Mouse (Mus musculus) megakaryocyte, adult 5-6 weeks (primary cell): ENCODE data around the gene Tfap4. TPM values are rescaled to one million over a fixed set of nuclear protein-coding genes. Genes with fewer than 3 reads are reported as not detected.

Source experiments
- total RNA-seq, 2 experiments: library from RNA; stranded (forward) in 1 of 2; stranded (reverse) in 1 of 2; fragments of 153-499, 151-499 nt in 1 of 2; fragments of 221-1000, 200-1000 nt in 1 of 2; gene quantifications; 2 replicates each; pipeline versions ENCODE4 v1.2.3 to v1.2.4; 2015 to 2017

Gene Tfap4
- total RNA-seq, 2 experiments from 2014 or later: 10.1 to 12.8 TPM

Other genes starting within 250 kb of the Tfap4 start
- gene Adcy9, start 139.4 kb downstream of the Tfap4 start, total RNA-seq (2015): 2.1 and 3.0 TPM in 2 replicates
- gene Adcy9, start 139.4 kb downstream of the Tfap4 start, total RNA-seq (2017): 2.3 and 3.8 TPM in 2 replicates
- 2.9 and 3.1 TPM in 2 replicates for gene Srl, start 18.0 kb downstream of the Tfap4 start, total RNA-seq (2015)
- gene Srl, start 18.0 kb downstream of the Tfap4 start, total RNA-seq (2017): 1.8 and 10.9 TPM in 2 replicates
- gene Glis2, start 34.9 kb upstream of the Tfap4 start, total RNA-seq (2015): 0.80 TPM in 2 replicates
- gene Glis2, start 34.9 kb upstream of the Tfap4 start, total RNA-seq (2017): 0.28 and 0.51 TPM in 2 replicates
- gene Pam16, start 65.1 kb upstream of the Tfap4 start, total RNA-seq (2015): 30.8 and 42.8 TPM in 2 replicates
- gene Pam16, start 65.1 kb upstream of the Tfap4 start, total RNA-seq (2017): 18.1 and 24.3 TPM in 2 replicates
- not detected in 2 replicates for gene Vasn, start 80.1 kb upstream of the Tfap4 start, total RNA-seq (2015)
- gene Vasn, start 80.1 kb upstream of the Tfap4 start, total RNA-seq (2017): 0.12 TPM in 1 of 2 replicates, not detected in the other
- gene Dnaja3, start 80.1 kb upstream of the Tfap4 start, total RNA-seq (2015): 10.1 and 11.9 TPM in 2 replicates
- gene Dnaja3, start 80.1 kb upstream of the Tfap4 start, total RNA-seq (2017): 26.1 and 27.8 TPM in 2 replicates
- gene Coro7, start 119.9 kb upstream of the Tfap4 start, total RNA-seq (2015): 68.6 and 74.5 TPM in 2 replicates
- gene Coro7, start 119.9 kb upstream of the Tfap4 start, total RNA-seq (2017): 40.2 and 49.1 TPM in 2 replicates
- gene Nmral1, start 159.5 kb upstream of the Tfap4 start, total RNA-seq (2015): 45.6 and 46.1 TPM in 2 replicates
- gene Nmral1, start 159.5 kb upstream of the Tfap4 start, total RNA-seq (2017): 43.5 and 47.8 TPM in 2 replicates
- gene Hmox2, start 166.5 kb upstream of the Tfap4 start, total RNA-seq (2015): 74.5 and 91.4 TPM in 2 replicates
- gene Hmox2, start 166.5 kb upstream of the Tfap4 start, total RNA-seq (2017): 89.6 and 108 TPM in 2 replicates
- 12.0 and 12.2 TPM in 2 replicates for gene Cdip1, start 230.4 kb upstream of the Tfap4 start, total RNA-seq (2015)
- 9.2 and 11.1 TPM in 2 replicates for gene Cdip1, start 230.4 kb upstream of the Tfap4 start, total RNA-seq (2017)